Mouse (Mus musculus) hindbrain, embryonic 14.5 days (tissue): Measurements from ENCODE around the gene Rgs17. TPM values are rescaled to one million over a fixed set of nuclear protein-coding genes. Genes with fewer than 3 reads are reported as not detected.

Experiments
- ATAC-seq: fragments of 200-750 bp; cut with Nextera tagmentation; 2 replicates; pipeline ENCODE4 v1.8.0; 2017; ENCODE audit warnings: moderate number of reproducible peaks, mild to moderate bottlenecking, moderate TSS enrichment, moderate library complexity; ENCODE audit not compliant: low FRiP score
- DNase-seq: peaks from one replicate; pipeline ENCODE4 v3.0.0-alpha.2; 2015; ENCODE audit warnings: low spot score
- H3K27ac ChIP-seq: fragments of 300-500 bp; sonication (generic); 2 replicates; pipeline ENCODE4 v1.5.1; 2014; ENCODE audit warnings: mild to moderate bottlenecking, moderate library complexity
- H3K27me3 ChIP-seq: fragments of 300-500 bp; sonication (generic); 2 replicates; pipeline ENCODE4 v1.6.1; 2014; ENCODE audit warnings: mild to moderate bottlenecking, low read length, mixed read lengths; ENCODE audit not compliant: control insufficient read depth, insufficient read depth
- H3K36me3 ChIP-seq: fragments of 300-500 bp; sonication (generic); replicated peaks from 2 replicates; pipeline ENCODE4 v1.6.1; 2014; ENCODE audit not compliant: control insufficient read depth, insufficient read depth
- H3K4me1 ChIP-seq: fragments of 300-500 bp; sonication (generic); replicated peaks from 2 replicates; pipeline ENCODE4 v1.6.1; 2014; ENCODE audit warnings: antibody characterized with exemption, low read length, mixed read lengths; ENCODE audit not compliant: control insufficient read depth, insufficient read depth
- H3K4me2 ChIP-seq: fragments of 300-500 bp; sonication (generic); replicated peaks from 2 replicates; pipeline ENCODE4 v1.6.1; 2014; ENCODE audit warnings: mild to moderate bottlenecking, moderate library complexity
- H3K4me3 ChIP-seq: fragments of 300-500 bp; sonication (generic); replicated peaks from 2 replicates; pipeline ENCODE4 v1.5.1; 2014; ENCODE audit warnings: mild to moderate bottlenecking, low read length
- H3K9ac ChIP-seq: fragments of 300-500 bp; sonication (generic); 2 replicates; pipeline ENCODE4 v1.6.1; 2014
- H3K9me3 ChIP-seq: fragments of 300-500 bp; sonication (generic); 2 replicates; pipeline ENCODE4 v1.6.1; 2016; ENCODE audit warnings: low read length; ENCODE audit not compliant: control insufficient read depth
- WGBS: fragments of 180-500 bp; shearing (Covaris S2); extraction: QIAGEN DNeasy Blood & Tissue Kit; methylation state at CpG from one replicate; pipeline ENCODE4 v1.1.7; 2014; 5-methylcytosine and 5-hydroxymethylcytosine counted together
- polyA plus RNA-seq: library from polyadenylated mRNA; unstranded; fragments of >200 nt; fragmentation: Nextera tagmentation; extraction: Ambion mirVana; gene quantifications from 2 replicates; pipeline ENCODE4 v1.2.1, GENCODE M21; 2014

Rgs17 gene
- polyA plus RNA-seq, 1 experiment from 2014 or later = 29.5 TPM

- no peaks in the 10 kb centered on the region; the same call in 1 of the 2 replicates for H3K36me3 ChIP-seq
- H3K4me2 ChIP-seq = no peak overlapping the region
- ATAC-seq (no peak), DNase-seq (no peak)
- H3K9me3 ChIP-seq = no peaks in the 10 kb centered on the region
- H3K27me3 ChIP-seq = no peaks in the 10 kb centered on the region
- 77% methylated on average over 6 of the region's 6 CpGs for WGBS
- no peak overlapping the region for H3K4me3 ChIP-seq
- no peak overlapping the region for H3K27ac ChIP-seq
- H3K9ac ChIP-seq = no peak overlapping the region
- no peaks in the 10 kb centered on the region for H3K4me1 ChIP-seq
Measured at GRCm38 (mm10) chr10:5900731-5901130, 21.5 kb downstream of the Rgs17 start.

GRCm38 (mm10) chr10:5877106-5877505 is 45.1 kb downstream of the Rgs17 start:
- no peak for DNase-seq
- Histone ChIP-seq H3K27me3 (no peaks in the 10 kb centered on the region), H3K4me1 (no peaks in the 10 kb centered on the region), H3K27ac (no peak overlapping the region), H3K9ac (no peak overlapping the region), H3K9me3 (no peaks in the 10 kb centered on the region), H3K4me2 (no peak overlapping the region), H3K4me3 (no peak overlapping the region), H3K36me3 (no peaks in the 10 kb centered on the region)
- 69% methylated on average over 3 of the region's 3 CpGs for WGBS
- ATAC-seq = no peak

- no peaks in the 10 kb centered on the region for H3K36me3 ChIP-seq
- ATAC-seq = no peak
Measured at GRCm38 (mm10) chr10:5871081-5871480, 51.1 kb downstream of the Rgs17 start.

GRCm38 (mm10) chr10:5867981-5868552 is 54.1 kb downstream of the Rgs17 start:
- ATAC-seq (peak; percentile 55), DNase-seq (peak; percentile 47)
- H3K4me1 ChIP-seq = peaks cover 9% of the 10 kb centered on the region
- H3K36me3 ChIP-seq = no peaks in the 10 kb centered on the region
- no peaks in the 10 kb centered on the region for H3K9me3 ChIP-seq
- H3K27me3 ChIP-seq = no peaks in the 10 kb centered on the region
- H3K9ac ChIP-seq = no peak overlapping the region
- no peak overlapping the region for H3K27ac ChIP-seq
- no peak overlapping the region for H3K4me3 ChIP-seq
- H3K4me2 ChIP-seq = no peak overlapping the region
- 59% methylated on average over 11 of the region's 11 CpGs for WGBS

More at GRCm38 (mm10) chr10:5871081-5871480, 51.1 kb downstream of the Rgs17 start:
- H3K27ac ChIP-seq = no peak overlapping the region
- no peaks in the 10 kb centered on the region for H3K27me3 ChIP-seq
- no peak for DNase-seq
- H3K9me3 ChIP-seq = no peaks in the 10 kb centered on the region
- no peak overlapping the region for H3K4me2 ChIP-seq
- H3K9ac ChIP-seq = no peak overlapping the region
- peaks cover 9% of the 10 kb centered on the region for H3K4me1 ChIP-seq
- H3K4me3 ChIP-seq = no peak overlapping the region
- WGBS = 42% methylated on average over 4 of the region's 4 CpGs

GRCm38 (mm10) chr10:5865996-5866395 is 56.2 kb downstream of the Rgs17 start:
- no peak overlapping the region for H3K27ac ChIP-seq
- no peaks in the 10 kb centered on the region for H3K9me3 ChIP-seq
- H3K4me1 ChIP-seq = peaks cover 9% of the 10 kb centered on the region
- H3K4me2 ChIP-seq = no peak overlapping the region
- DNase-seq = no peak
- no peak overlapping the region for H3K4me3 ChIP-seq
- H3K27me3 ChIP-seq = no peaks in the 10 kb centered on the region
- peaks cover 17% of the 10 kb centered on the region for H3K36me3 ChIP-seq
- no peak for ATAC-seq
- no peak overlapping the region for H3K9ac ChIP-seq
- 69% methylated on average over 2 of the region's 2 CpGs for WGBS

- 97% methylated on average over 3 of the region's 3 CpGs for WGBS
- Histone ChIP-seq H3K4me2 (no peak overlapping the region), H3K4me3 (no peak overlapping the region), H3K4me1 (peaks cover under 1% of the 10 kb centered on the region; the same call in 1 of the 2 replicates), H3K27me3 (no peaks in the 10 kb centered on the region), H3K27ac (no peak overlapping the region), H3K9me3 (no peaks in the 10 kb centered on the region), H3K9ac (no peak overlapping the region), H3K36me3 (peaks cover 27% of the 10 kb centered on the region)
- DNase-seq = no peak
- ATAC-seq = no peak
Measured at GRCm38 (mm10) chr10:5862669-5863068, 59.5 kb downstream of the Rgs17 start.

GRCm38 (mm10) chr10:5860849-5861248 is 61.4 kb downstream of the Rgs17 start:
- Histone ChIP-seq H3K4me1 (no peaks in the 10 kb centered on the region), H3K27ac (no peak overlapping the region), H3K9ac (no peak overlapping the region), H3K36me3 (peaks cover 27% of the 10 kb centered on the region), H3K4me3 (no peak overlapping the region), H3K9me3 (no peaks in the 10 kb centered on the region), H3K27me3 (no peaks in the 10 kb centered on the region), H3K4me2 (no peak overlapping the region)
- 77% methylated on average over 3 of the region's 3 CpGs for WGBS
- 0 out of 2 replicates have a peak, but pooled peaks have one; percentile 18 for ATAC-seq
- no peak for DNase-seq

GRCm38 (mm10) chr10:5859729-5860128 is 62.5 kb downstream of the Rgs17 start:
- ATAC-seq = no peak
- 79% methylated on average over 4 of the region's 4 CpGs for WGBS
- Histone ChIP-seq H3K27me3 (no peaks in the 10 kb centered on the region), H3K36me3 (peaks cover 27% of the 10 kb centered on the region), H3K4me3 (no peak overlapping the region), H3K9me3 (no peaks in the 10 kb centered on the region), H3K4me2 (no peak overlapping the region), H3K9ac (no peak overlapping the region), H3K4me1 (no peaks in the 10 kb centered on the region), H3K27ac (no peak overlapping the region)
- no peak for DNase-seq

GRCm38 (mm10) chr10:5857996-5858549 is 64.1 kb downstream of the Rgs17 start:
- H3K27me3 ChIP-seq = no peaks in the 10 kb centered on the region
- WGBS = 65% methylated on average over 10 of the region's 10 CpGs
- no peaks in the 10 kb centered on the region for H3K4me1 ChIP-seq
- DNase-seq = no peak
- no peak for ATAC-seq
- no peak overlapping the region for H3K9ac ChIP-seq
- H3K36me3 ChIP-seq = peaks cover 27% of the 10 kb centered on the region
- no peak overlapping the region for H3K4me3 ChIP-seq
- H3K9me3 ChIP-seq = no peaks in the 10 kb centered on the region
- no peak overlapping the region for H3K27ac ChIP-seq
- no peak overlapping the region for H3K4me2 ChIP-seq
